Mouse (Mus musculus) CD4-positive, CD25-positive, alpha-beta regulatory T cell, adult 4 months (primary cell): ENCODE results near the gene Gm28372. TPM values are rescaled to one million over a fixed set of nuclear protein-coding genes. Genes with fewer than 3 reads are reported as not detected.
"Not testable (repeated sequence)": the region's sequence is repeated elsewhere in the genome, so short reads cannot be mapped to it uniquely, and the experiment has no call there.

Source experiments
- ATAC-seq: one replicate; pipeline ENCODE4 v1.8.0; 2017
- polyA plus RNA-seq, 2 experiments: library from polyadenylated mRNA; unstranded; fragments of 100-300 nt; shearing (Covaris generic); gene quantifications; one replicate each; pipeline ENCODE4 v1.2.1; 2017

The Gm28372 gene
- not detected for polyA plus RNA-seq

DNA sequence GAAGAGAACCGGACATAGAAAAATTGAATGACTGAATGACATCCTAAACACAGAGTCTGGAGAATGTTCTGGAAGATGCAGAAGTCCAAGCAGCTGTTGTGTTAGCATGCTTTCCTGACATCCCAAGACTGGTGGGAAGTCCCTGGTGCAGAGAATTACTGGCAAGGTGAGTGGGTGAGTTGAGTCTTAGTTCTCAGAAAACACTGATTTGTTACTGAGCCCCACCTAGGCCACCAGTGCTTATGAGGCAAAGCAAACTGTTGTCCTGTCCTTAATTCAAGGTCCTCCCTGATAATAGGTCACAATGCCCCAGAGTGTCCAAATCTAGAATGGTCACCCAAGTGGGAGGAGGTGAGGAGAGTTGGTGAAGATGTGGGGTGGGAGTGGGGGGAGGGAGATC lies at the start of gene Gm28372, which contains the start of gene 1700020A23Rik:
Gene Gm28372 (plus strand): TSS at position 301 of the 400 bp plus-strand sequence.
Gene 1700020A23Rik (plus strand): TSS at position 321 of the 400 bp plus-strand sequence.
- ATAC-seq = no peak

DNA sequence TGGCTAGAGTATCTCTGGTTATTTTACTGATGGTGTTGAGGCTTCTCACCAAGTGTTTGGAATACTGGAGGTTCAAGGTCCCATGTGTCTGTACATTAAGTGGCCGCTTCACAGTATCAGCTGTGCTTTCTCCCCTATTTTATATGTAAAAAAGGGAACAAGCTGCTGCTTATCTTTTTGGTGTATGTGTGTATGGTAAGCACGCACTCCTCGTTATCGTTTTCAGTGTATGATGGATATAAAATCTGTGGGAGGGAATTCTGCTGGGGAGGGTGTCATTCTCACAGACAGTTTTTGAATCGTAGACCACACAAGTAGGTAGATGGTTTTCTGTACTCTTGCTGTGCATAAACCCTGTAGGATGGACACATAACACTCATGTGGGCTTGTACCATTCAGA lies 47.5 kb upstream of the Gm28372 start:
- no peak for ATAC-seq

DNA sequence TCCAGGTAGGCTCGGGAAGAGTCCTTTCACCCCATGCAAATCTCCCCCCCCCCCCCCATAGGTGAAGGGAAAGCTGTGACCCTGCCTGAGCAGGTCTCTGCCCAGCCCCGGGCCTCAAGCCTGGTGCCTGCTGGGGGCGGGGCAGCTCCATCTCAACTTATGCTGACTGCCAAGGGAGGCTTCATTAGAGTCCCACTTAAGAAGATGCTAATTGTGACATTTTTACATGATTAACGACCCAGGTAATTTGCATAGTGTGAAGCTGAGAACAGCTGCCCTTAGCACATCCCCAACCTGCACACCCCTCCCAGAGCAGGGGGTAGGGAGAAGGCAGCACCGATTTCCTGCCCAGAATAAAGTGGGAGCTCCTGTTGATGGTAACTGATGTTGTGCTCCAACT lies 46.2 kb upstream of the Gm28372 start:
- ATAC-seq = no peak

DNA sequence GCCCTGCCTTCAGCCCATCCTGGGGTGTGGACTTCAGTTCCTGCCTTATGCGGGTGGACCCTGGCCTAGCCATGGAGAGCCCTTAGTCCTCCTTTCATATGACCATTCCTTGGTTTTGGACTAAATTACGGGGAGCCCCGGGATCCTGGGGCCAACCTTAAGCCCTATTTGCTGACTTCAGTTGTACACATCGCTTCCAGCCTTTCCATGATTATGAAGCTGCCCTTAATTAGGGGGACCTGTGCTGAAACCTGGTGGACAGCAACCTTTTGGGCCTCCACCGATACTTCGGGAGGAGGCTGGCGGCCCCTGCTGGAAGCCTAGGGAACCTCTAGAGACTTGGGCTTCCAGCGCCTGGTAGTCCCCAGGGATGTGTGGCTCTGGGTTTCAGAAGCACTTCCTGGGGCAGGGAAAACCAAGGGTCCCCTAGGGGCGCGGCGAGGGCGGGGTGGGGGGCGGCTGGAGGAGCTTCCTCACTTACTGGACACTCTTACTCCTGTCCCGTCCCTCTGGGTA lies 42.5 kb upstream of the Gm28372 start:
- ATAC-seq = no peak

DNA sequence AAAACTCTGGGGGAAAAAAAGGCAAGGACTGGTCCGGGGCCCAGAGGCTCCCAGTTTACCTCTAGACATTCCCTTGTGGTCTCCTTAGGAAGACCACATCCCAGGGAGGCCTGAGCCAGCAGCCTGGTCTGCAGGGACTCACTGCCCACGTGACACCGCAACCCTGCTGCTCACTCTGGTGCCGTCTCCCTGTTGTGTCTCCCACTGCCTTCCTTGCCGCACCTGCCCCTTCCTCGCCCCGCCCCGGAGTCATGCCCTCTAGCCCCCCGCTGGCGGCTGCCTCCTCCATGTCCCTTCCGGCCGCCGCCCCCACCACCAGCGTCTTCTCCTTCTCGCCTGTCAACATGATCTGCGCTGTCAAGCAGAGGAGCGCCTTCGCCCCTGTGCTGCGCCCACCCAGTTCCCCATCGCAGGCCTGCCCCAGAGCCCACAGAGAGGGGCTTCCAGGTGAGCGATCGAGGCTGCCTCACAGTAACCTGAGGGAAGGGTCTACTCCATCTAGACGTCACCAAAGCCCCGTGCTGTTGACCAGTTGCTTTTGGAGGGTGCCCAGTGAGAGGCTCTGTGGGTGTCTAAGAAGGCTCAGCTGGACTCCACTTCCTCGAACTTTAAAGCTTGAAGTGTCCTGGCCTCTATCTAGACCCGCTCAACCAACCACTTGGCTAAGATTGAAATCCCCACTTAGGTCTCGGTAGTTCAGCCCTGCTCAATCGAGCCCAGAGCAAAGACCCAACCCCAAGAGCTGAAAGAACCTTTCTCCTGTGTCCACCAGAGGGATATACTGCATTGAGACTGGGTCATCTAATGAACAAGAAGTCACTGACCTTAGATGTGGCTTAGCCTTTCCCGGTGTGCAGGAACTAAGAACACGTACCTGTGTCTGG lies 39.6 kb upstream of the Gm28372 start:
- ATAC-seq = no peak

DNA sequence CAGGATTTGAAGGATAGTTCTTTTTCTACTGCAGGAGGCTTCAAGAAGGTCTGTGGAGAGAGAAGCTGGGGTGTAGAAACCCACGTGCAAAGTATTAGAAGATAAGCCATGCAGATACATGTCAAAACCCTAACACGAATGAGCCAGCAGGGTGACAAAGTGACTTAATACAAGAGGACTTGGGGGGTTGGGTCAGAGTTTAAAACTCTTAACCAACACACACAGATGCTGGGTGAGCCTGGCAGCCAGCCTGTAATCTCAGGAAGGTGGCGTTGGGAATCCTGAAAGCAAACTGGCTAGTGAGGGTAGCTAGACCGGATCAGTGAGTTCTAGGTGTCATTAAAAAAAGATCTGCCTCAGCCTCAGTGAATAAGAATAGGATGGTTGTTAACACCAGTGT lies 37.7 kb upstream of the Gm28372 start:
- ATAC-seq = no peak

DNA sequence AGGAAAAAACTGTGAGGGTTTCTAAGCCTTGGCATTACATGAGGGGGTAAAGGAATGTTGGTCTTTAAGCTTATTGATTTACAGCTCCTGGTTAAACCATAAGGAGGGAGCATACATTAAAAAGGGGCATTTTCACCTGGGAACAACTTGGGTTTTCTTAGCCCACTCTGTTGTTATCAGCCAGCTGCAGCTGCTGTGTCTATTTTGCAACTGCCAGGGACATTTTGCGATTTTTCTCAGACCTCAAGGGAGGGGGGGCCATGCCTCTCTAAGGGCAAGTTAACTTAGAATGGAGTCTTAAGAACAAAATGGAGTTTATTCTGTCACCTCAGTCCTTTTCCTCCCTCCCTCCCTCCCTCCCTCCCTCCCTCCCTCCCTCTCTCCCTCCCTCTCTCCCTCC lies 32.0 kb upstream of the Gm28372 start:
- not testable (repeated sequence) for ATAC-seq

DNA sequence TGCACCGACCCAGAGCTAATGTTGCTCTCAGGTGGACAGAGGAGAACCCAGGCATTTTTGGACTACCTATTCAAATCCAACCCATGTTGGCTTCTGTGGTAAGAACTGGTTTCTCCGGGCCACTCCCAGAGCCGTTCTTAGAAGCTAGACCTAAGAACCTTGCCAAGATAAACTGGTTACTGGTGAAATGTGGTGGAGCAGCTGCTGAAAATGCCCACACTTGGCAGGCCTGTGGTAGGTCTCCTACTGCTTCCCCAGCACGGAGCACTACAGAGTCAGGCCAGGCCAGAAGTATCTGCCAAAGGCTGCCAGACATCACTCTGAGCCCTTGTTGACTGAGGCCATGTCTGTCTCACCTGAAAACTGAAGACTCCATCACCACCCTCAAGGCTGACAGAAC lies 30.1 kb upstream of the Gm28372 start:
- no peak for ATAC-seq

DNA sequence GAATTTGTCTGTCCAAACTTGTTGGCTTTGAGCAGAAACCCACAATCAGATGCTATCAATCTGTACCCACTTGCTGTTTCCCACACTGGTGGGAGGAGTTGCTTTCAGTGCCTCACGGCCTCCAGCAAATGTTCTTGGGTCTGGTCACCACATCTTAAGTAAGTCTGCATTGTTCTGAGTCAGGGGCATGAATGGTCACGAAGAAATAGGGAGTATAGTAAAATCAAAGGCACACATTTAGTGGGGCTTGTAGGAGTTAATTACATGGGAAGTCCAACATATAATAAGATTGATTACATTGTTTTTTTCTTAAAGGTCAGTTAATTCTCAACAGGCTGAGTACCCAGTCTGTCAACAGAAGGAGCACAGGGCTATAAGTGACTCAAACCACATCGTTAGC lies 21.8 kb upstream of the Gm28372 start:
- ATAC-seq = no peak

DNA sequence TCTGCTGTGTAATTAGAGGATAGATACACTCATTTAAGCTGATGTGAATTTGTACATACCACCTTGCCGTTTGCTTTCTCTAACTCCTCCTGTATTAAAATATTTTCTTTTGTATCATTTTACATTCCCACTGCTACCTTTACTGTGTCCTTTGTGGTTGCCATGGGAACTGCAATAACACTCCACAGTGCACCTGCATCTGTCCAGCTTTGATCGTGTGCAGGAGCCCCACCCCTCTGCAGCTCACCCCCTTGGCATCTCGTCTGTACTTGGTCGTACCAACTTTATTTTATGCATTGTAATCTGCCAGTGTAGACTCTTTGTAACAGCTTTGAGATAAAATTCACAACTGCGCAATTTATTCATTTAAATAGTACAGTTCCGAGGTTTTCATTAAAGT lies 21.1 kb upstream of the Gm28372 start:
- ATAC-seq = no peak

DNA sequence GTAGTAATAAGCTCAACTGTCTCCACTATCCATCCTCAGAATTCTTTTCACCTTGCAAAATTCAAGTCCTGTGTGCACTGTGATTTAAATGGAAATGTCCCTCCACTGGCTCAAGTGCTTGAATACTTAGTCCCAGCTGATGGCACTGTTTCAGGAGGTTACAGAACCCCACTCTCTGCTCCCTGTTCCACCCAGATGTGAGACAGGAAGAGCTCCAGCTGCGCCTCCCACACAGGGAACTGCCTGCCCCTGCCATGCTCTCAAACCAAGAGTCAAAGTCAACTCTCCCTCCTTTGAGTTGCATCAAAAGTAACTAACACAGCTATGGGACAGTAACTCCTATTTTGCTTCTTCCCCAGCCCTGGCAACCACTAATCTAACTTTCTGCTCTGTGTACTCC lies 18.8 kb upstream of the Gm28372 start:
- no peak for ATAC-seq

DNA sequence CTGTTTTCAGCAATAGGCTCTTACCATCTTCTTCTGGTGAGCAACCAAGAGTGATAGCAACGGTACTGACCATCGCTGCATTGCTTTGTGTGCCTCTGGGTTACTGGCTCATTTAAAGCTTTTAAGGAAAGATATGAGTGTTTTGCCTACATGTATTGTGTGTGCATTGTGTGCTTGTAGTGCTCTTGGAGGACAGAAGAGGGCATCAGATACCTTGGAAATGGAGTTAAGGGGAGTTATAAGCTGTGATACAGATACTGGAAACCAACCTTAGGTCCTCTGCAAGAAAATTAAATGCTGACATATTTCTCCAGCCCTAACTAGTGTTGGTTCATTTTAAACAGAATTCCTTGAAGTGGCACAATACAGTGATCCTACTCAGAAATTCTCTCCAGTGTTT lies 16.2 kb upstream of the Gm28372 start:
- ATAC-seq = no peak

DNA sequence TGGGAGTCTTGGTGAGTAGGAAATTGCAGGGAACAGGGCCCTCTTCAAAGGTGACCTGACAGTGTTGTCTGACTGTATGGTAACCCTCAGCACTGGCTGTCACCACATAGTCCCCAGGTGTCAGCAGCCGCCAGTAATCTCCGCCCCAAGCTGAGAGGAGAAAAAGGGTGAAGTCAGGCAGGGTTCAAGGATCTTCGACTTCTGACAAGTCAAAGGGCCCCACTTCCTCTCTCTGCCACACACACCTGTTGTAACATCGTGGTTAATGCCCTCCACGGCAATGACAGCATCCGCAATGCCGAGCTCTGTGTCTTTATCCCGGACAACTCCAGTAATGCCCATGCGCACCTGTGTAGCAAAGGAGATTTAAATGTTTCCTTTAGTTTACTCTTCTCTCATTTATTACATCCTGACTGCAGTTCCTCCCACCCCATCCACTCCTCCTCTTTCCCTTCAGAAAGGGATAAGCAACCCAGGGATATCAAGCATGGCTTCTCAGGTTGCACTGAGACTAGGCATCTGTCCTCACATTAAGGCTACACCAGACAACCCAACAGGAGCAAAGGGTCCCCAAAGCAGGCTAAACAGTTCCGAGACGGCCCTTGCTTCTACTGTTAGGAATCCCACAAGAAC lies 13.9 kb upstream of the Gm28372 start:
- ATAC-seq = no peak

DNA sequence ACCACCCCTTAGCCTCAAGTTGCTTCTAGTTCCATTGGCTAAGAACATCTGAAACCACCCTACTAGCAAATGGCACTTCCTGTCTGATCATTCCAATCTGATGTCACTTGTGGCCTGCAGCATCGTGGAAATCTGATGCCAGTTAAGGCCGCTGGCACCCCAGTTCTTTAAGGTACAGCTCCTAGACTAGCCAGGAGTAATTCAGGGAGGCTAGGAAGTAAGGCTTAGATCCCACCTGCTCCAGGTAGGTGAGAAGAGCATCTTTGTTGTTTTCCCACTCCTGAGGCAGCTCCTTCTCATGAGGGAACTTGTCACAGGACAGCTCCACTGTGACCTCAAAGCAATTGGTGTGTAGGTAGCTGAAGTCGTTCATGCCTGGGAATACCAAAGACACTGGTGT lies 12.2 kb upstream of the Gm28372 start:
- no peak for ATAC-seq

DNA sequence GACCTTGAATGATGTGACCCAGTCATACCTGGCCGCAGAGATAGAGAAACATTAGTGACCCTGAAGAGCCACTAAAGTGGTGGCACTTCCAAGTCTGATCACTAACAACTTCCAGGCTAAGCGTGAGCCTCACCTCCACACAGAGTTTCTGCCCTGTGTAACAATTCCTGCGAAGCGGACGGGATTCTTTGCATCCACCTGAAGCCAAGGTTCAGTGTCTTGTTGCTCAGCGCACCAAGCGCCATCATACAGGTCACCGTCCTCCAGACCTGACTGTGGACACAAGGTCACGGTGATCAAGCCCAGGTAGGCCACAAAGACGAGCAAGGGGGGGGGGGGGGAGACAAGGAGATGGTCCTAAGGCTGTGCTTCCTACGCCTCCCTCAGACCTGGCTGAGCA lies 9.3 kb upstream of the Gm28372 start:
- ATAC-seq = no peak

DNA sequence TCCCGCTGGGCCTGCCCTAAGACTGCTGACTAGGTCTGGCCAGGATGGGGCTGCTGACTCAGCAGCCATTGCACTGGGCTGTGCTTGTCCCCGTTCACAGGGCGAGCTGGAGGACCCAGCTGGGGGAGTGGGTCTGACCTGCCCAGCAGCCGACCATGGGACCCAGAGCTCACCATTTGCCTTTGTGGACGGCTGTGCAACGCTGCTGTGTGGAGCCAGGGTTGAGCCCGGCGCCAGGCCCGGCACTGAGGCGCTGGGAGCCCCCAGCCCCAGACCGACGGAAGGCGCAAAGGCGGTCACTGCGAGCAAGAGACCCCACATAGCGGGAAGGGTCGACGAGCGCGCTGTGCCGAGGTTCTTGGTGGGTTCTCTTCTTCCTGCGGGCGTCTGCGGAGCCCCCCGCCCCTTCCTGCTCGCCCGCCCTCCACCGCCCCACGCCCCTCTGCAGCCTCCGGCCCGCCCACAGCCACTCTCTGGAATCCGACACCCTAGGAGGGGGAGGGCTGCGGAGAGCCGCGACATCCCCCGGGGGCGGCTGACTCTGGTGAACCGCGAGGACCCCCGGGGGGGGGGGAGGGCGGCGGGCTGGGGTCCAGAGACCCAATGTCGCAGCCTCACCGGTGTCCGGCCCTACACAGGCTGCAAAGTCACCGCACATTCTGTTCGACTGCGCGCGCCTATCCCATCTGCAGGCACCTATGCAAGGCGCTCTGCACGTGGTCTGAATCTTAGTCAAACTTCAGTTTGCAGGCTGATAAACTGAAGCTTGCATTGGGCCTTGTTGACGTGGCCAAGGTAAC lies 7.7 kb upstream of the Gm28372 start, which contains the start of gene Cpxm1:
Gene Cpxm1 (minus strand): TSS at position 389 of the 800 bp plus-strand sequence.
- ATAC-seq = no peak

DNA sequence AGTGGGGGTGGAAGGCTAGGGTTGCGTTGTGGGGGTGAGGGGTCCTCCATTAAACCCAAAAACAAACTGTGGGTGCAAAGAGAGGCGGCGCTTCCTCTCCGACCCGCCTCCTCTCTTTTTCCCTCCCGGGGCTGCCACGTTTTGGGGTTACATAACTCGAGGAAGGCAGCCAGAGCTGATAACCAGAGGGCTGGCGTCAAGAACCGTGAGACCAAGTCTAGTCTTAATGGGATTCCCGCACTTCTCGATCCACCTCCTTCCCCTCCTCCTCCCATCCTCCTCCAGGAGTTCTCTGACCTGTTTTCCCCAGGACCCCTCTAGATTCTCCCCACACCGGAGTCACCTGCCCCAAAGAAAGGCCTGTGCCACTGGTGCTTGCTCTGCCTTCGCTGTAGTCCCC lies 6.9 kb upstream of the Gm28372 start:
- ATAC-seq = no peak

DNA sequence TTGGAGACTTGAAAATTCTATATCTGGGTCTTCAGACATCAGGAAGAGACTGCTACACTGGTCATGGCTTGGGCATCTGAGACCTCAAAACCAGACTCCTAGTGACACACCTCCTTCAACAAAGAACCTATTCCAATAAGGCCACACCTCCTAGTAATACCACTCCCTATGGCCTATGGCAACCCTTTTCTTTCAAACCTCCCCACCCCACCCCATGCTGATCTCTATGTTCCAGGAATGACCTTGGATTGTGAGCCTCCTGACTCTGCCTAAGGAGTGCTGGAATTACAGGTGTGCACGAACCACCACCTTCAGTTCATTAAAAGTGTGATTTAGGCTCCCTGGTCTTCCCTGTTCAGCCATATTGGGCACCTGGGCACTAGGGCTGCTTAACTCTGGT lies 5.0 kb upstream of the Gm28372 start:
- no peak for ATAC-seq

DNA sequence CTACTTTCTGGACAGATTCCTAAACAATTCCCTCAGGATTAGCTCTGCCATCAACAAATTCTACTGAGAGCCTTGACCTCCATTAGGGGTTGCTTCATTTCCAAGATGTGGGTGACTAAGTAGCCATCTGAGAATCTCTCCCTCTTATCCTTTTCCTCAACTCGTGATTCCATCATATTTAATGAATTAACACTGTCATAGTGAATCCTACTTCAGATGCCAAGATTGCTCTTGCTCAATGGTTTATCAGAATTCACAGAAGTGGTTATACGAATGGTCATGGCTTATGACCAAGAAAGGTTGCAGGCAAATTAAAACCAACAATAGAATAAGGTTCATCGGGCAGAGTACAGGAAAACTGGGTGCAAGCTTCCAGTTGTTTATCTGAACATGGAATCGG lies 3.1 kb upstream of the Gm28372 start:
- no peak for ATAC-seq

DNA sequence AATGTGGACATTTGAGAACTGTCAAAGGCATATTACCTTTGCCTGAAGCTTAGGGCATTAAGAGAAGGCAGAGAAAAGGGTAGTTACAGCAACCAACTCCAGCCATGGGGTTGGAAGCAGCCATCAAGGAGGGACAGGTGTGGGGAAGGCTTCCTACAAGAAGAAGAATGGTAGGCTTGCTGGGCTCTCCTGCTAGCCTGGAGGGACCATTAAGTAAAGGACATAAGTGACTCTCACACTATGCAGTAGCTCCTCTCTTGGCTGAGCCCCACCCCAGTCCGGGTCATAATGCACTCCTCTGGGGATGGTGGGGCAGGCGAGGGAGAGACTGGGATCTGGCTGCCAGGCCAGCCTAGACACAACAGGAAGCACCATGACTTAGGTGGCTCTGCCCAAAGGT lies 1.1 kb downstream of the Gm28372 start, which contains the start of gene Tmem239:
Gene Tmem239 (plus strand): TSS at position 301 of the 400 bp plus-strand sequence.
- ATAC-seq = no peak

DNA sequence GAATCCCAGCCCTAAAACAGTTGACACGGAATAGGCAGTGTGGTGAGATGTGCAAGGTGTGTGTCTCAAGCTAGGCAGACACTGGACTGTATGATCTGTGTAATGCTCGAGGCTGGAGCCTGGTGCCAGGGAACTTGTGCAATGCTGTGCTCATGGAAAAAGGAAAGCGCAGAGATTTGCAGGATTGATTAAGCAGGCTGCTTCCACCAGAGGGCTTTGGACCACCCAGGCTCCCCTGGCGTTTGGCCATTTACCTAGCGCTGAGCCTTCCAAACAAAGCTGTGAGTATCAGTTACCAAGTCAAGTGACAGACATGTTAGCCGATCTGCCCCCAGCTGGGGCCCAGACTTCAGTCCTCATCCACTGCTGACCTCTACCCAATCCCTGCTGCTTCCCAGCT lies 3.2 kb downstream of the Gm28372 start:
- no peak for ATAC-seq

DNA sequence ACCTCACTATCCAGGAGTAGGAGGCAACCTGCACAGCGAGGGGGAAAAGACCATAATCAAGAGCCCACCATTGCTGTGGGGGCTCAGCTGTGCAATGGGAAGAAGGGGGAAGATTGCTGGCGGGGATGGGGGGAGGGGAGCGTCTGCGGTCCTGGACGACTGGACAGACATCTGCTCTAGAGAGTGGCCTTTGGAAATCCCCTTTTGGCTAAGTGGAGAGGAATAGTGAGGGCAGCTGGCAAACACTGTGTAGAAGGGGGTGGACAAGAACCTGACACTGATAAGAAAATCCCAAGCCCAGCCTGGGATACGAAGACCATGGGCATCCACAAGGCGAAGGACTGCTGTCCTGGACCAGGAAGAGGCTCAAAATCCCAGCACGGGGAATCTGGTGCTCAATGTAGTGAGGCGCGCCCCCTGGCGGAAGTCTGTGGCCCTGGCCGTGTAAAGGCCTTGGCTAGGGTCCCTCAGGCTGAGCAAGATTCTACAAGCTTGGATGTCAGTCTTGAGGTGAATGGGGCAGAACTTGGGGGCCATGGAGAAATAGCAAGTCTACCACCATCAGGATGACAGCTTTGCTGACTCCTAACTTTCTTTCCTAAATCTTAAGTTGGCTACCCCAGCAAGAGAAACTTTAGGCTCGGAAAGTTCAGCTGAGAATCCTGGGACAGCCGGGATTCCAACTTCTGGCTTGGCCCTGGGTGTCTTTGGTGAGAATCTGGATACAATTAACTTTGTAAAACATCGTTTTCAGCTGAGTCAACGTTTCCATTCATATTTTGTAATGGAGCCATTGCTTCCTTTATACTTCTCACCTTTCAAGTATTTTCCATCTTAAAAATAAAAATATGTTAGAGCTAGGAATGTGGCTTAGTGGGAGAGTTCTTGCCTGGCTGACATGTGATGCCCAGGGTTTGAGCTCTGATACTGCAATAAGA lies 6.8 kb downstream of the Gm28372 start:
- peak; percentile 75 for ATAC-seq
